Mouse (Mus musculus) myocyte (in vitro differentiated cells): Measurements from ENCODE around the gene Arl8a.

Experiments
- CEBPB ChIP-seq: IDR thresholded peaks from 2 replicates; pipeline ENCODE4 v1.6.1; 2011; ENCODE audit warnings: mild to moderate bottlenecking, moderate library complexity; ENCODE audit not compliant: poor library complexity, insufficient read depth, severe bottlenecking
- E2F4 ChIP-seq: IDR thresholded peaks from one replicate; pipeline ENCODE4 v1.6.1; 2011; ENCODE audit warnings: mild to moderate bottlenecking, control low read depth, moderate library complexity; ENCODE audit not compliant: insufficient read depth
- MAX ChIP-seq: IDR thresholded peaks from one replicate; pipeline ENCODE4 v1.6.1; 2011; ENCODE audit warnings: low read depth, mild to moderate bottlenecking, control low read depth
- POLR2A ChIP-seq: IDR thresholded peaks from one replicate; pipeline ENCODE4 v1.6.1; 2011; ENCODE audit warnings: low read depth, mild to moderate bottlenecking, control low read depth, moderate library complexity; ENCODE audit not compliant: insufficient read length
- POLR2AphosphoS2 ChIP-seq: IDR thresholded peaks from one replicate; pipeline ENCODE4 v1.6.1; 2011; ENCODE audit warnings: low read depth, control low read depth; ENCODE audit not compliant: insufficient read length
- TCF12 ChIP-seq: IDR thresholded peaks from one replicate; pipeline ENCODE4 v1.6.1; 2011; ENCODE audit warnings: mild to moderate bottlenecking, control low read depth; ENCODE audit not compliant: poor library complexity, insufficient read depth, severe bottlenecking
- USF1 ChIP-seq: IDR thresholded peaks from one replicate; pipeline ENCODE4 v1.6.1; 2011; ENCODE audit warnings: low read depth, mild to moderate bottlenecking, control low read depth, moderate library complexity

DNA sequence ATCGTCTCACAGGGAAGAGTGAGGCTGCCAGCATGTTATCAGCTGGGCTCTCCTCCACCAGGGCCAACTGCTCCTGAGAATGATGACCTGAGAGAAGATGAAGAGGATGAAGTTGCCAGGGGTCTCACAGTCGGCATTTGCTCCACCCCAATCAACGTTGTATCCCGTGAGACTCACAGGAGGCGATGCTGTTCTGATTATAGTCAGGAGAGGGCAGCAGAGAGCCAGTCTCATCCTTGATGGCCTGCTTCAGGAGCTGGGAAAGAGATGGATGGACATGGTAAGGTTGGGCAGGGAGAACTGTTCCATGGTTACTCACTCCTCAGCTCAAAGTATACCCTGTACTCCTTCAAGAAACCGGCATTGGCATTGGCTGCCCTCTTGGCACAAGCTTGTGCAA lies 36.5 kb upstream of the Arl8a start:
- TF ChIP-seq POLR2A (no peak), USF1 (no peak), MAX (no peak), E2F4 (no peak), TCF12 (no peak), CEBPB (no peak), POLR2AphosphoS2 (no peak)
